Mouse (Mus musculus): Measurements from ENCODE around the gene Tkt. TPM values are rescaled to one million over a fixed set of nuclear protein-coding genes. Genes with fewer than 3 reads are reported as not detected.

The Tkt gene
- polyA plus RNA-seq, 1 experiment from 2014 or later: 154 TPM

GRCm38 (mm10) chr14:30561470-30562187, 13.5 kb downstream of the Tkt start:
- H3K4me1 ChIP-seq (ENCODE audit: control insufficient read depth, insufficient read depth, low read length): peaks cover 7% of the 10 kb centered on the region
- peak; percentile 80 for DNase-seq (ENCODE audit: low spot score)
- ATAC-seq: peak; percentile 82
- WGBS: 33% methylated on average over 14 of the region's 14 CpGs
- no peak overlapping the region for H3K4me3 ChIP-seq (ENCODE audit: low read depth, low read length)
- no peak overlapping the region for H3K9ac ChIP-seq (ENCODE audit: low read length)
- no peaks in the 10 kb centered on the region for H3K9me3 ChIP-seq (replicated peaks; ENCODE audit: control insufficient read depth, low read length)
- H3K27me3 ChIP-seq (replicated peaks; ENCODE audit: control insufficient read depth, insufficient read depth, low read length): no peaks in the 10 kb centered on the region
- no peak overlapping the region for H3K4me2 ChIP-seq (ENCODE audit: low read length)
- peak overlapping the region; percentile 66 for H3K27ac ChIP-seq (ENCODE audit: low read depth, low read length)
- peaks cover 68% of the 10 kb centered on the region for H3K36me3 ChIP-seq (ENCODE audit: control insufficient read depth, insufficient read depth, low read length)

DNA sequence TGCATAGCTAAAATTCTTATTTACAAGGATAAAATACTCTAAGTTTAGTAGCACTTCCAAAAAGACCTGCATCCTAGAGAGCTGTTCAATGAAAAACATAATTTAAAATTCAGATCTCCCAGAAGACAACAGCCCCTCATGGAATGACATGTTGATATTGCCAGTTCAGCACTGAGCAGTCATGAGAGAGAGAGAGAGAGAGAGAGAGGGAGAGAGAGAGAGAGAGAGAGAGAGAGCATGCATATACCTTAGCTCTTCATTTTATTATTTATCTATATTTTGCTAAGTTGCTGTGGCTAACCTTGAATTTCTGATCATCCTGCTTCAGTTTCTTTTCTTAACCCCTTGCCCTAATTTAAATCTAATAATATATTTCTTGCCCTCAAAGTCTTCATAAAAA, 14.2 kb downstream of the Tkt start:
- no peak overlapping the region for H3K27ac ChIP-seq (ENCODE audit: low read depth, low read length)
- H3K27me3 ChIP-seq (replicated peaks; ENCODE audit: control insufficient read depth, insufficient read depth, low read length): no peaks in the 10 kb centered on the region
- H3K36me3 ChIP-seq (ENCODE audit: control insufficient read depth, insufficient read depth, low read length): peaks cover 75% of the 10 kb centered on the region
- no peak for DNase-seq (ENCODE audit: low spot score)
- no peak overlapping the region for H3K4me2 ChIP-seq (ENCODE audit: low read length)
- no peak overlapping the region for H3K4me3 ChIP-seq (ENCODE audit: low read depth, low read length)
- no peak for ATAC-seq
- H3K9ac ChIP-seq (ENCODE audit: low read length): no peak overlapping the region
- no peaks in the 10 kb centered on the region for H3K9me3 ChIP-seq (replicated peaks; ENCODE audit: control insufficient read depth, low read length)
- H3K4me1 ChIP-seq (ENCODE audit: control insufficient read depth, insufficient read depth, low read length): peaks cover 7% of the 10 kb centered on the region

DNA sequence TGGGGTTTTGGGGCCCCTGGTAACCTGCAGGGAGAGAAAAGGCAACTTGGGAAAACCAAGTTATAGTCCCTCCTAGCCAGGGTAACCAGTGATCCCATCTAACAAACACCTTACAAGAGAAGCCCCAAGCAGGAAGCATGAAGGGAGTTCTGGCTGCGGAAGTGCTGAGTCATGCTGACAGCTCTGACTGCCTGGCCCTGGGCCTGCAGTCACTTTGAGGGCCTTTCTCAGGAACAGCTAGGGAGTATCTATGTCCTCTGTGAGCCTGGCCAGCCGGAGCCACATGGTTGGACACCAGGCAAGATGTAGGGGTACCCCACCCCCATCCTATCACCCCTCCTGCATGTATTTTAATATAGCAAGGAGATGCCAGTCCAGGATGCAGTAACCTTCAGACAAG, 16.3 kb downstream of the Tkt start:
- Histone ChIP-seq H3K27ac (ENCODE audit: low read depth, low read length) (no peak overlapping the region), H3K9me3 (replicated peaks; ENCODE audit: control insufficient read depth, low read length) (no peaks in the 10 kb centered on the region), H3K36me3 (ENCODE audit: control insufficient read depth, insufficient read depth, low read length) (peaks cover 79% of the 10 kb centered on the region), H3K4me1 (ENCODE audit: control insufficient read depth, insufficient read depth, low read length) (peaks cover 7% of the 10 kb centered on the region), H3K4me2 (ENCODE audit: low read length) (no peak overlapping the region), H3K9ac (ENCODE audit: low read length) (no peak overlapping the region), H3K4me3 (ENCODE audit: low read depth, low read length) (no peak overlapping the region), H3K27me3 (replicated peaks; ENCODE audit: control insufficient read depth, insufficient read depth, low read length) (no peaks in the 10 kb centered on the region)
- 95% methylated on average over 2 of the region's 2 CpGs for WGBS
- DNase-seq (ENCODE audit: low spot score) (no peak), ATAC-seq (no peak)

DNA sequence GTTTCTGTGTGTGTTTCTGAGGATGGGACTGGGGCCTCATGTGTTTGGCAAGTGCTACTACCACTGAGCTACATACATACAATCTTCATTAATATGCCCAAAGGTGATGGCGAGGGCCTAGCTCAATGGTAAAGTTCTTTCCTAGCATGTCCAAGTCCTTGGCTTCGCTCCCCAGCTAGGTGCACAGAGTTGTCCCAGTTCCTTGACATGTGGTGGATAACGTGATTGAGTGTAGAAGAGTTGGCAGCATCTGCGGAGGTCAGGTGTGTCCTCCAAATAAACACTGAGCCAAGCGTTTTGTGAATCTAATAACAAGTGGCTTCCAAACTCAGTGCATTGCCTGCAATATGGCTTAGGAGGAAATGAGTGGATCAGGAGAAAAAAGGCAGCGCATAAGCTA, 18.2 kb downstream of the Tkt start:
- Histone ChIP-seq H3K36me3 (ENCODE audit: control insufficient read depth, insufficient read depth, low read length) (peaks cover 79% of the 10 kb centered on the region), H3K4me3 (ENCODE audit: low read depth, low read length) (no peak overlapping the region), H3K27ac (ENCODE audit: low read depth, low read length) (no peak overlapping the region), H3K9me3 (replicated peaks; ENCODE audit: control insufficient read depth, low read length) (no peaks in the 10 kb centered on the region), H3K27me3 (replicated peaks; ENCODE audit: control insufficient read depth, insufficient read depth, low read length) (no peaks in the 10 kb centered on the region), H3K4me1 (ENCODE audit: control insufficient read depth, insufficient read depth, low read length) (peaks cover 4% of the 10 kb centered on the region), H3K4me2 (ENCODE audit: low read length) (no peak overlapping the region), H3K9ac (ENCODE audit: low read length) (no peak overlapping the region)
- WGBS: 88% methylated on average over 6 of the region's 6 CpGs
- no peak for DNase-seq (ENCODE audit: low spot score)
- no peak for ATAC-seq

- no peak for ATAC-seq
- Histone ChIP-seq H3K4me2 (ENCODE audit: low read length) (no peak overlapping the region), H3K27ac (ENCODE audit: low read depth, low read length) (no peak overlapping the region), H3K9me3 (replicated peaks; ENCODE audit: control insufficient read depth, low read length) (no peaks in the 10 kb centered on the region), H3K27me3 (replicated peaks; ENCODE audit: control insufficient read depth, insufficient read depth, low read length) (no peaks in the 10 kb centered on the region), H3K4me1 (ENCODE audit: control insufficient read depth, insufficient read depth, low read length) (no peaks in the 10 kb centered on the region), H3K4me3 (ENCODE audit: low read depth, low read length) (no peak overlapping the region), H3K36me3 (ENCODE audit: control insufficient read depth, insufficient read depth, low read length) (peaks cover 93% of the 10 kb centered on the region), H3K9ac (ENCODE audit: low read length) (no peak overlapping the region)
- 91% methylated on average over 9 of the region's 9 CpGs for WGBS
- no peak for DNase-seq (ENCODE audit: low spot score)
These were observed 19.9 kb downstream of the Tkt start for GRCm38 (mm10) chr14:30568016-30568415.

GRCm38 (mm10) chr14:30570303-30570702, 22.1 kb downstream of the Tkt start:
- WGBS: 89% methylated on average over 9 of the region's 9 CpGs
- no peak overlapping the region for H3K4me2 ChIP-seq (ENCODE audit: low read length)
- no peaks in the 10 kb centered on the region for H3K27me3 ChIP-seq (replicated peaks; ENCODE audit: control insufficient read depth, insufficient read depth, low read length)
- no peak overlapping the region for H3K4me3 ChIP-seq (ENCODE audit: low read depth, low read length)
- H3K4me1 ChIP-seq (ENCODE audit: control insufficient read depth, insufficient read depth, low read length): no peaks in the 10 kb centered on the region
- peaks cover 98% of the 10 kb centered on the region for H3K36me3 ChIP-seq (ENCODE audit: control insufficient read depth, insufficient read depth, low read length)
- H3K9me3 ChIP-seq (replicated peaks; ENCODE audit: control insufficient read depth, low read length): no peaks in the 10 kb centered on the region
- ATAC-seq: no peak
- DNase-seq (ENCODE audit: low spot score): no peak
- no peak overlapping the region for H3K9ac ChIP-seq (ENCODE audit: low read length)
- no peak overlapping the region for H3K27ac ChIP-seq (ENCODE audit: low read depth, low read length)

GRCm38 (mm10) chr14:30572253-30572652, 24.1 kb downstream of the Tkt start:
- Histone ChIP-seq H3K36me3 (ENCODE audit: control insufficient read depth, insufficient read depth, low read length) (peaks cover 91% of the 10 kb centered on the region), H3K9me3 (replicated peaks; ENCODE audit: control insufficient read depth, low read length) (no peaks in the 10 kb centered on the region), H3K27ac (ENCODE audit: low read depth, low read length) (no peak overlapping the region), H3K27me3 (replicated peaks; ENCODE audit: control insufficient read depth, insufficient read depth, low read length) (no peaks in the 10 kb centered on the region), H3K4me1 (ENCODE audit: control insufficient read depth, insufficient read depth, low read length) (no peaks in the 10 kb centered on the region), H3K4me3 (ENCODE audit: low read depth, low read length) (no peak overlapping the region), H3K4me2 (ENCODE audit: low read length) (no peak overlapping the region), H3K9ac (ENCODE audit: low read length) (no peak overlapping the region)
- no peak for ATAC-seq
- WGBS: 92% methylated on average over 10 of the region's 10 CpGs
- no peak for DNase-seq (ENCODE audit: low spot score)

DNA sequence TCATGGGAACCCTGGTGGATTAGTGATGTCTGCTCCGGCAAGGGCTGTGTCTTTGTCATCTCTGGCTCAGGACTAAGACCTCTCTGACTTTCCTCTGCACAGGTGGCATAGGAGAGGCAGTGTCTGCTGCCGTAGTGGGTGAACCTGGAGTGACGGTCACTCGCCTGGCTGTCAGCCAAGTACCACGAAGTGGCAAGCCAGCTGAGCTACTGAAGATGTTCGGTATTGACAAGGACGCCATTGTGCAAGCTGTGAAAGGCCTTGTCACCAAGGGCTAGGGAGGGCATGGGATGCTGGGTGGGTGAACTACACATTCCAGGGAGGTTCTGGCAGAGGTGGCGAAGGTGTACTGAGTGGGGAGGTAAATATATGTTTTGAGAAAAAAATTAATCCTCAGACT, 25.1 kb downstream of the Tkt start:
- Histone ChIP-seq H3K4me2 (ENCODE audit: low read length) (no peak overlapping the region), H3K9ac (ENCODE audit: low read length) (no peak overlapping the region), H3K4me3 (ENCODE audit: low read depth, low read length) (no peak overlapping the region), H3K9me3 (replicated peaks; ENCODE audit: control insufficient read depth, low read length) (no peaks in the 10 kb centered on the region), H3K36me3 (ENCODE audit: control insufficient read depth, insufficient read depth, low read length) (peaks cover 82% of the 10 kb centered on the region), H3K27me3 (replicated peaks; ENCODE audit: control insufficient read depth, insufficient read depth, low read length) (no peaks in the 10 kb centered on the region), H3K27ac (ENCODE audit: low read depth, low read length) (no peak overlapping the region), H3K4me1 (ENCODE audit: control insufficient read depth, insufficient read depth, low read length) (no peaks in the 10 kb centered on the region)
- ATAC-seq: no peak
- DNase-seq (ENCODE audit: low spot score): no peak
- WGBS: 61% methylated on average over 8 of the region's 8 CpGs

DNA sequence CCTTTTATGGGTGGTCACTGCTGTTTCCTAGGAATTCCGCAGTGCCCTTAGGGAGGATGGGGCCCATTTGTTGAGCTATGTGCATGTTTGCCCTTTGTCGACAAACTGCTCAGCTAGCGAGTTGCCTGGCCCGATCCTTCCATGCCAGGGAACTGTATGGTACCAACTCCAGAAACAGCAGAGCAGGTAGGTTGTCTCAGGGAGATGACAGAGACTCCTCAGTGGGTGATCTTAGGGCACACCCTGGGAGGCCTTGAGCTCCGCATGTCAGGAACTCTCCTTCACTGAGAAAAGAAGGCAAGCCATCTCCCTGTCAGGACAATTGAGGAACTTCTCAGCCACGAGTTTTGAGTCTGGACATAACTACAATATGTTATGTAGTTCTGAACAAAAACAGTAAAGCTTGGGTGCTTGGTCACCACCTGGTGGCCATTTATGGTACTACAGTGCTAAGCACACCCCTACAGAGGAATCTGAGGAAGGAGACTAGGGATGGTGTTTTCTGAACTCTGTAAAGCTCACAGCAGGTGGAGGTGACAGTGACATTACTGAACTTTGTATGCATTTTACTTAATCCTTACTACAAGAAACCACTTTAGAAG, 25.9 kb downstream of the Tkt start:
- H3K27ac ChIP-seq (ENCODE audit: low read depth, low read length): no peak overlapping the region

More for the DNA sequence above, 25.9 kb downstream of the Tkt start:
- H3K27me3 ChIP-seq (replicated peaks; ENCODE audit: control insufficient read depth, insufficient read depth, low read length): no peaks in the 10 kb centered on the region
- no peak overlapping the region for H3K9ac ChIP-seq (ENCODE audit: low read length)
- H3K4me1 ChIP-seq (ENCODE audit: control insufficient read depth, insufficient read depth, low read length): no peaks in the 10 kb centered on the region
- no peaks in the 10 kb centered on the region for H3K9me3 ChIP-seq (replicated peaks; ENCODE audit: control insufficient read depth, low read length)
- WGBS: 67% methylated on average over 6 of the region's 6 CpGs
- DNase-seq (ENCODE audit: low spot score): peak; percentile 83
- peak; percentile 66 for ATAC-seq
- peaks cover 73% of the 10 kb centered on the region for H3K36me3 ChIP-seq (ENCODE audit: control insufficient read depth, insufficient read depth, low read length)
- H3K4me2 ChIP-seq (ENCODE audit: low read length): no peak overlapping the region
- no peak overlapping the region for H3K4me3 ChIP-seq (ENCODE audit: low read depth, low read length)

Data from forebrain, embryonic 14.5 days (tissue).